Mouse (Mus musculus) cortical plate, adult 2 months (tissue): ENCODE measurements around the gene Sh2d3c. TPM values are rescaled to one million over a fixed set of nuclear protein-coding genes. Genes with fewer than 3 reads are reported as not detected.
A peak's percentile ranks its signal among the peaks of the same experiment; 100 is the strongest.

ENCODE experiments used
- H3K27ac ChIP-seq: fragments of 200-500 bp; 2 replicates; pipeline ENCODE4 v1.5.1; 2012; ENCODE audit warnings: low read length, control low read depth, inconsistent platforms; ENCODE audit not compliant: insufficient read depth
- H3K4me1 ChIP-seq: fragments of 200-500 bp; 2 replicates; pipeline ENCODE4 v1.6.1; 2011; ENCODE audit warnings: low read length; ENCODE audit not compliant: control insufficient read depth, insufficient read depth
- H3K4me3 ChIP-seq: fragments of 200-500 bp; 2 replicates; pipeline ENCODE4 v1.5.1; 2011; ENCODE audit warnings: mild to moderate bottlenecking, low read length, control low read depth; ENCODE audit not compliant: insufficient read depth
- CTCF ChIP-seq: fragments of 200-500 bp; IDR thresholded peaks from 2 replicates; pipeline ENCODE4 v1.5.1; 2011; ENCODE audit warnings: mild to moderate bottlenecking, control low read depth, low read length; ENCODE audit not compliant: insufficient read depth; ENCODE audit errors: extremely low read depth
- POLR2A ChIP-seq: fragments of 200-500 bp; IDR thresholded peaks from 2 replicates; pipeline ENCODE4 v1.6.1; 2011; ENCODE audit warnings: mild to moderate bottlenecking, low read length, control low read depth; ENCODE audit not compliant: insufficient read depth; ENCODE audit errors: extremely low read depth
- polyA plus RNA-seq: library from polyadenylated mRNA; depleted of rRNA; stranded (reverse); fragments of >200 nt; gene quantifications from 2 replicates; pipeline ENCODE4 v1.2.3, GENCODE M21; 2012

Gene Sh2d3c
- polyA plus RNA-seq, 1 experiment, result 29.7 TPM

- Histone ChIP-seq H3K27ac (no peak overlapping the region), H3K4me1 (no peaks in the 10 kb centered on the region), H3K4me3 (no peak overlapping the region)
- TF ChIP-seq POLR2A (no peak), CTCF (no peak)
Observed at GRCm38 (mm10) chr2:32722046-32722445, 1.2 kb downstream of the Sh2d3c start.

GRCm38 (mm10) chr2:32722581-32722980, 1.7 kb downstream of the Sh2d3c start:
- Histone ChIP-seq H3K4me3 (no peak overlapping the region), H3K4me1 (no peaks in the 10 kb centered on the region), H3K27ac (no peak overlapping the region)
- no peak for TF ChIP-seq CTCF
- TF ChIP-seq POLR2A, result no peak

GRCm38 (mm10) chr2:32724149-32724548, 3.3 kb downstream of the Sh2d3c start:
- TF ChIP-seq CTCF, result no peak
- TF ChIP-seq POLR2A, result no peak
- H3K27ac ChIP-seq, result no peak overlapping the region
- H3K4me3 ChIP-seq, result no peak overlapping the region
- no peaks in the 10 kb centered on the region for H3K4me1 ChIP-seq

- TF ChIP-seq CTCF (no peak), POLR2A (no peak)
- no peak overlapping the region for H3K4me3 ChIP-seq
- no peaks in the 10 kb centered on the region for H3K4me1 ChIP-seq
- no peak overlapping the region for H3K27ac ChIP-seq
Observed at GRCm38 (mm10) chr2:32724832-32725790, 4.3 kb downstream of the Sh2d3c start.

GRCm38 (mm10) chr2:32727435-32727834, 6.6 kb downstream of the Sh2d3c start:
- TF ChIP-seq CTCF (no peak), POLR2A (peak; percentile 59)
- Histone ChIP-seq H3K4me1 (no peaks in the 10 kb centered on the region), H3K27ac (no peak overlapping the region), H3K4me3 (peak overlapping the region; percentile 1)

GRCm38 (mm10) chr2:32728463-32728862, 7.6 kb downstream of the Sh2d3c start:
- Histone ChIP-seq H3K27ac (no peak overlapping the region), H3K4me3 (peak overlapping the region; percentile 1; the same call in 1 of the 2 replicates), H3K4me1 (no peaks in the 10 kb centered on the region)
- TF ChIP-seq POLR2A, result no peak
- TF ChIP-seq CTCF, result no peak

GRCm38 (mm10) chr2:32729547-32729946, 8.7 kb downstream of the Sh2d3c start:
- Histone ChIP-seq H3K4me1 (no peaks in the 10 kb centered on the region), H3K4me3 (no peak overlapping the region), H3K27ac (no peak overlapping the region)
- TF ChIP-seq POLR2A (no peak), CTCF (no peak)

- H3K4me3 ChIP-seq, result no peak overlapping the region
- TF ChIP-seq CTCF (no peak), POLR2A (no peak)
- no peaks in the 10 kb centered on the region for H3K4me1 ChIP-seq
- H3K27ac ChIP-seq, result no peak overlapping the region
Observed at GRCm38 (mm10) chr2:32730854-32731253, 10.0 kb downstream of the Sh2d3c start.

GRCm38 (mm10) chr2:32731911-32732310, 11.1 kb downstream of the Sh2d3c start:
- TF ChIP-seq CTCF (no peak), POLR2A (no peak)
- Histone ChIP-seq H3K4me3 (no peak overlapping the region), H3K4me1 (no peaks in the 10 kb centered on the region), H3K27ac (no peak overlapping the region)

GRCm38 (mm10) chr2:32732695-32733094, 11.8 kb downstream of the Sh2d3c start:
- Histone ChIP-seq H3K27ac (no peak overlapping the region), H3K4me3 (no peak overlapping the region), H3K4me1 (no peaks in the 10 kb centered on the region)
- no peak for TF ChIP-seq POLR2A
- TF ChIP-seq CTCF, result no peak
